Mouse (Mus musculus) heart, adult 2 months (tissue): Measurements from ENCODE around the gene Olfr411. TPM values are rescaled to one million over a fixed set of nuclear protein-coding genes. Genes with fewer than 3 reads are reported as not detected.

Experiments used
- DNase-seq, 2 experiments: peaks; one replicate each; pipeline ENCODE4 v3.0.0; 2021
- H3K27ac ChIP-seq: fragments of 200-600 bp; 2 replicates; pipeline ENCODE4 v1.8.1; 2022
- H3K27me3 ChIP-seq: fragments of 200-500 bp; 2 replicates; pipeline ENCODE4 v1.6.1; 2012; ENCODE audit warnings: mild to moderate bottlenecking, low read length, inconsistent platforms, mixed read lengths; ENCODE audit not compliant: control insufficient read depth, insufficient read depth
- H3K36me3 ChIP-seq: fragments of 200-500 bp; 2 replicates; pipeline ENCODE4 v1.6.1; 2012; ENCODE audit warnings: low read length, inconsistent platforms; ENCODE audit not compliant: control insufficient read depth, insufficient read depth
- H3K4me1 ChIP-seq: fragments of 200-500 bp; 2 replicates; pipeline ENCODE4 v1.6.1; 2011; ENCODE audit warnings: low read length; ENCODE audit not compliant: control insufficient read depth, insufficient read depth
- H3K4me3 ChIP-seq: fragments of 200-600 bp; 2 replicates; pipeline ENCODE4 v1.8.1; 2022
- H3K79me2 ChIP-seq: fragments of 200-500 bp; replicated peaks from 2 replicates; pipeline ENCODE4 v1.6.1; 2012; ENCODE audit warnings: mild to moderate bottlenecking, inconsistent platforms, low read length, moderate library complexity, mixed read lengths; ENCODE audit not compliant: control insufficient read depth, insufficient read depth
- H3K9ac ChIP-seq: fragments of 200-500 bp; 2 replicates; pipeline ENCODE4 v1.6.1; 2012; ENCODE audit warnings: low read depth, mild to moderate bottlenecking, control low read depth, inconsistent platforms, low read length, mixed read lengths
- CTCF ChIP-seq: fragments of 200-600 bp; IDR thresholded peaks from 2 replicates; pipeline ENCODE4 v1.8.1; 2022; ENCODE audit warnings: antibody characterized with exemption, mild to moderate bottlenecking, moderate library complexity
- EP300 ChIP-seq: fragments of 200-500 bp; IDR thresholded peaks from 2 replicates; pipeline ENCODE4 v1.6.1; 2011; ENCODE audit warnings: low read depth, low read length, control low read depth; ENCODE audit not compliant: insufficient read depth
- POLR2A ChIP-seq: fragments of 200-500 bp; IDR thresholded peaks from 2 replicates; pipeline ENCODE4 v1.6.1; 2011; ENCODE audit warnings: mild to moderate bottlenecking, low read depth, low read length, control low read depth; ENCODE audit not compliant: insufficient read depth
- WGBS: fragments of 180-500 bp; shearing (Covaris S2); methylation state at CpG from one replicate; pipeline ENCODE4 v1.1.7; 2018; 5-methylcytosine and 5-hydroxymethylcytosine counted together
- intact Hi-C: fragments of 180-260 bp; cut with DNase I; formaldehyde crosslinking; loops from one replicate; pipeline ENCODE4 v1.15.1; 2025
- polyA plus RNA-seq: library from polyadenylated mRNA; depleted of rRNA; stranded (reverse); fragments of >200 nt; gene quantifications from 2 replicates; pipeline ENCODE4 v1.2.3, GENCODE M21; 2012; rRNA removed
- total RNA-seq, 2 experiments: library from RNA; stranded (reverse); gene quantifications; 2 replicates each; pipeline ENCODE4 v1.2.3; 2021

Olfr411 gene
- total and polyA plus RNA-seq, 3 experiments, result not detected

DNA sequence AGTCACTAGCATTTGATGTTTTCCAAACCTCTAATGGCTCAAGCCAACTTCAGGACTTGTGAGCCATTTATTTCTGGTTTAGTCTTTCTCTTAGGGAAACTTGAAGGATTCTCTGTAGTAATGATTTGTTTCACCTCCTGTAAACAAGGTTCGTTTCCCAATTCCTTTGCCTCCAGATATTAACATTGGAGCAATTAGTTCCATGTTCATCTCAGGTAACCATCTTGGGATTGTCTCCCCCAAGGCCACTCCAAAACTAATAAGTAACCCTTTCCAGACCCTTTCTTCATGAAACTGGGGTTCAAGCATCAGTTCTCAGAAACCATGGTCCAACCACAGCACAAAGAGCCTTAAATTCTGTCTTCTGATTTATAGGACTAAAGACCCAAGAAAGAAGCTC is 9.3 kb upstream of the Olfr411 start, which contains the start of gene Olfr412:
Olfr412 (plus strand) TSS at position 301 of the 400 bp plus-strand sequence.
- Histone ChIP-seq H3K27me3 (no peaks in the 10 kb centered on the region), H3K4me1 (no peaks in the 10 kb centered on the region), H3K9ac (no peak within 1 kb of the TSS), H3K27ac (no peak within 1 kb of the TSS), H3K4me3 (no peak within 1 kb of the TSS), H3K79me2 (no peaks in the 10 kb centered on the region), H3K36me3 (no peaks in the 10 kb centered on the region)
- 60% methylated on average over 1 of the region's 1 CpGs for WGBS
- no peak for DNase-seq
- TF ChIP-seq EP300, result no peak
- no peak for TF ChIP-seq POLR2A
- no peak for TF ChIP-seq CTCF
- intact Hi-C loops, result no loop called here

DNA sequence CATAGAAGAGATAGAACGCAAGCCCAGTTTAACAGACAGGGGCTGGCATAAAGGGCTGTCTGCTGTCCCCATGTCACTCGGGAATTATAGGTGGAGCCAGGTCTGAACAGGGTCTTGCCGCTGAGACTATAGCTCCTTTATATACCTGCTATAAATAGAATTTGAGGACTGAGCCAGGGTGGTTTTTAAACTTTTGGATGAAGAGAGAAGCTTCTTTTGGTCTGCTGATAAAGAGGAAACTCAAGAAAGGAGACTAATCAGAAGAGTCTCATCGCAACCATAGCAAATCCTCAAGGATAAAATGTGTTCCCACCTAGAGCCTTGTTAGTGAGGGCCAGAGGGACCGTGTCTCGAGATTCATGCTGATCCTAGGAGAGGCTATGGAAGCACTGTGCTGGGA is 14.5 kb downstream of the Olfr411 start, which contains the start of gene Olfr410:
Olfr410 (minus strand) TSS at position 101 of the 400 bp plus-strand sequence.
- Histone ChIP-seq H3K4me1 (no peaks in the 10 kb centered on the region), H3K79me2 (no peaks in the 10 kb centered on the region), H3K4me3 (no peak within 1 kb of the TSS), H3K9ac (no peak within 1 kb of the TSS), H3K27me3 (no peaks in the 10 kb centered on the region), H3K27ac (no peak within 1 kb of the TSS), H3K36me3 (no peaks in the 10 kb centered on the region)
- no peak for TF ChIP-seq POLR2A
- no peak for TF ChIP-seq EP300
- TF ChIP-seq CTCF, result no peak
- intact Hi-C loops, result no loop called here
- 67% methylated on average over 6 of the region's 6 CpGs for WGBS
- no peak for DNase-seq

DNA sequence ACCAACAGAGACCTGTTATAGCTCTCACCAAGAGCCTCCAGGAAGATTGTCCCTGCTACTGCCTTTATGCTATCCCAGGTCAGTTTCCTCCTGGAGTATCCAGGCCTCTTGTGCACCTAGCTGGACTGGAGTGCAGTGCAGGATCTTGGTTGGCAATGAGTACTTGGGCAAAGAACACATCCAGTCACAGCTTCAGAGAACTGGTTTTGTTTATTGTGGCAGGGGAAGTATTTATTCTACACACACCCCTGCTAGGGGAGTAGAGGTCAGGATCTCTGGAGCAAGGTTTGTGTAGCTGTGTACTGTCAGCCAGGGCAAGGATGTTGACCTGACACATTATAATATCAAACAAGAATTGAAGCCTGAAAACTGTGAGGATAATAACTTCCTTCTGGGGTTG is 23.7 kb downstream of the Olfr411 start:
- Histone ChIP-seq H3K36me3 (no peaks in the 10 kb centered on the region), H3K4me1 (no peaks in the 10 kb centered on the region), H3K27me3 (no peaks in the 10 kb centered on the region), H3K27ac (no peak overlapping the region), H3K4me3 (no peak overlapping the region), H3K79me2 (no peaks in the 10 kb centered on the region), H3K9ac (no peak overlapping the region)
- intact Hi-C loops, result no loop called here
- TF ChIP-seq EP300, result no peak
- no peak for TF ChIP-seq CTCF
- no peak for TF ChIP-seq POLR2A
- DNase-seq, result no peak

- intact Hi-C loops, result no loop called here
- DNase-seq, result no peak
- H3K27me3 ChIP-seq, result no peaks in the 10 kb centered on the region
- no peaks in the 10 kb centered on the region for H3K79me2 ChIP-seq
- no peaks in the 10 kb centered on the region for H3K4me1 ChIP-seq
- TF ChIP-seq POLR2A (no peak), CTCF (no peak), EP300 (no peak)
- no peak overlapping the region for H3K9ac ChIP-seq
- WGBS, result 13% methylated on average over 2 of the region's 2 CpGs
- no peaks in the 10 kb centered on the region for H3K36me3 ChIP-seq
- H3K27ac ChIP-seq, result no peak overlapping the region
- H3K4me3 ChIP-seq, result no peak overlapping the region
Measured at GRCm38 (mm10) chr11:74326044-74326443, 26.4 kb downstream of the Olfr411 start.

Other genes with a start within 250 kb of the Olfr411 start
- gene Olfr401, start 238.9 kb downstream of the Olfr411 start, total RNA-seq, result not detected
- not detected in 2 replicates for gene Olfr401, start 238.9 kb downstream of the Olfr411 start, polyA plus RNA-seq
- gene Olfr402, start 199.1 kb downstream of the Olfr411 start, total RNA-seq, result not detected
- gene Olfr402, start 199.1 kb downstream of the Olfr411 start, polyA plus RNA-seq, result not detected in 2 replicates
- not detected for gene Olfr403, start 166.4 kb downstream of the Olfr411 start, total RNA-seq
- gene Olfr403, start 166.4 kb downstream of the Olfr411 start, polyA plus RNA-seq, result not detected in 2 replicates
- gene Olfr43, start 141.3 kb downstream of the Olfr411 start, total RNA-seq, result not detected
- not detected in 2 replicates for gene Olfr43, start 141.3 kb downstream of the Olfr411 start, polyA plus RNA-seq
- gene Olfr406, start 92.8 kb downstream of the Olfr411 start, total RNA-seq, result not detected
- not detected in 2 replicates for gene Olfr406, start 92.8 kb downstream of the Olfr411 start, polyA plus RNA-seq
- gene Olfr59, start 68.9 kb downstream of the Olfr411 start, total RNA-seq, result not detected
- gene Olfr59, start 68.9 kb downstream of the Olfr411 start, polyA plus RNA-seq, result not detected in 2 replicates
- not detected for gene Olfr410, start 14.6 kb downstream of the Olfr411 start, total RNA-seq
- gene Olfr410, start 14.6 kb downstream of the Olfr411 start, polyA plus RNA-seq, result not detected in 2 replicates
- gene Olfr412, start 9.4 kb upstream of the Olfr411 start, total RNA-seq, result not detected
- gene Olfr412, start 9.4 kb upstream of the Olfr411 start, polyA plus RNA-seq, result not detected in 2 replicates